13 mouse cellular contexts compared by ENCODE assay signal in genomic region chr2:49909838-49910407, GRCm38 (mm10).
"Had no signal": no experiment of that assay in that cellular context is flagged by ENCODE, and none has a peak within 500 bp of the region (broad histone marks: within the 10 kb centered on the region; RNA-seq: fewer than 3 reads in every experiment).

No protein-coding gene starts in this region.

- DNase-seq: kidney, adult 18-20 months; kidney, postnatal 10 days; kidney, postnatal 4 days; lung, embryonic 14.5 days; lung, postnatal 10 days; lung, postnatal 4 days; right cerebral cortex, postnatal 14 days; thymus, postnatal 36 days had no signal

- H3K36me3 ChIP-seq: liver, embryonic 12.5 days; midbrain, embryonic 10.5 days; midbrain, embryonic 15.5 days; neural tube, embryonic 13.5 days had no signal

- H3K9ac ChIP-seq: liver, embryonic 12.5 days; lung, embryonic 14.5 days; midbrain, embryonic 15.5 days; neural tube, embryonic 13.5 days had no signal

- H3K4me2 ChIP-seq: liver, embryonic 12.5 days; lung, embryonic 14.5 days; midbrain, embryonic 15.5 days; neural tube, embryonic 13.5 days had no signal

- ATAC-seq: liver, embryonic 12.5 days; midbrain, embryonic 15.5 days had no signal

- H3K9me3 ChIP-seq: liver, embryonic 12.5 days; midbrain, embryonic 10.5 days; midbrain, embryonic 15.5 days; neural tube, embryonic 13.5 days had no signal

- H3K27me3 ChIP-seq: liver, embryonic 12.5 days; midbrain, embryonic 15.5 days; neural tube, embryonic 13.5 days had no signal

- H3K27ac ChIP-seq: layer of hippocampus, adult 2 months; liver, embryonic 12.5 days; midbrain, embryonic 15.5 days; neural tube, embryonic 13.5 days had no signal

- H3K4me3 ChIP-seq: layer of hippocampus, adult 2 months; liver, embryonic 12.5 days; midbrain, embryonic 10.5 days; midbrain, embryonic 15.5 days; neural tube, embryonic 13.5 days had no signal

- H3K4me1 ChIP-seq: liver, embryonic 12.5 days had no signal
